Mouse (Mus musculus) lung, embryonic 14.5 days (tissue): ENCODE measurements around the gene Rpl32. TPM values are rescaled to one million over a fixed set of nuclear protein-coding genes. Genes with fewer than 3 reads are reported as not detected.

Experiments
- ATAC-seq: fragments of 200-750 bp; cut with Nextera tagmentation; 2 replicates; pipeline ENCODE4 v1.8.0; 2017; ENCODE audit warnings: mild to moderate bottlenecking, moderate TSS enrichment, moderate library complexity; ENCODE audit not compliant: insufficient read depth
- DNase-seq: peaks from one replicate; pipeline ENCODE4 v3.0.0-alpha.2; 2015
- H3K27ac ChIP-seq: fragments of 300-500 bp; sonication (generic); 2 replicates; pipeline ENCODE4 v1.5.1; 2014; ENCODE audit warnings: low read depth, mild to moderate bottlenecking, moderate library complexity
- H3K27me3 ChIP-seq: fragments of 300-500 bp; sonication (generic); 2 replicates; pipeline ENCODE4 v1.6.1; 2014; ENCODE audit warnings: low read length, control low read depth; ENCODE audit not compliant: insufficient read depth
- H3K36me3 ChIP-seq: fragments of 300-500 bp; sonication (generic); 2 replicates; pipeline ENCODE4 v1.6.1; 2014; ENCODE audit warnings: control low read depth; ENCODE audit not compliant: insufficient read depth
- H3K4me1 ChIP-seq: fragments of 300-500 bp; sonication (generic); 2 replicates; pipeline ENCODE4 v1.6.1; 2014; ENCODE audit warnings: antibody characterized with exemption, control low read depth; ENCODE audit not compliant: insufficient read depth
- H3K4me2 ChIP-seq: fragments of 300-500 bp; sonication (generic); 2 replicates; pipeline ENCODE4 v1.6.1; 2014; ENCODE audit warnings: mild to moderate bottlenecking
- H3K4me3 ChIP-seq: fragments of 300-500 bp; sonication (generic); 2 replicates; pipeline ENCODE4 v1.5.1; 2014; ENCODE audit warnings: low read depth, low read length
- H3K9ac ChIP-seq: fragments of 300-500 bp; sonication (generic); 2 replicates; pipeline ENCODE4 v1.6.1; 2014
- H3K9me3 ChIP-seq: fragments of 300-500 bp; sonication (generic); 2 replicates; pipeline ENCODE4 v1.6.1; 2016; ENCODE audit warnings: low read depth, low read length, control low read depth
- CTCF ChIP-seq: IDR thresholded peaks from 2 replicates; pipeline ENCODE4 v1.5.1; 2016; ENCODE audit warnings: antibody characterized with exemption, low read depth
- WGBS: fragments of 180-500 bp; shearing (Covaris S2); extraction: QIAGEN DNeasy Blood & Tissue Kit; methylation state at CpG from one replicate; pipeline ENCODE4 v1.1.7; 2014; 5-methylcytosine and 5-hydroxymethylcytosine counted together
- microRNA-seq: library from miRNA; unstranded; fragments of <30 nt; microRNA quantifications from one replicate; pipeline ENCODE4, GENCODE M21; 2016; ENCODE audit warnings: borderline number of aligned reads
- polyA plus RNA-seq: library from polyadenylated mRNA; unstranded; fragments of >200 nt; fragmentation: Nextera tagmentation; extraction: Ambion mirVana; gene quantifications from 2 replicates; pipeline ENCODE4 v1.2.1, GENCODE M21; 2014

Gene Rpl32
- polyA plus RNA-seq, 1 experiment from 2014 or later, result 2,372 TPM

GRCm38 (mm10) chr6:115764179-115764578 is 44.4 kb downstream of the Rpl32 start:
- H3K9me3 ChIP-seq, result no peaks in the 10 kb centered on the region
- peak overlapping the region; percentile 42 for H3K4me2 ChIP-seq
- no peaks in the 10 kb centered on the region for H3K27me3 ChIP-seq
- DNase-seq (peak; percentile 95), ATAC-seq (peak; percentile 95)
- peaks cover 18% of the 10 kb centered on the region for H3K4me1 ChIP-seq
- peak overlapping the region; percentile 88 for H3K27ac ChIP-seq
- 4% methylated on average over 7 of the region's 7 CpGs for WGBS
- no peaks in the 10 kb centered on the region for H3K36me3 ChIP-seq
- TF ChIP-seq CTCF, result peak; percentile 37
- H3K4me3 ChIP-seq, result no peak overlapping the region
- H3K9ac ChIP-seq, result 0 out of 2 replicates have a peak overlapping the region, but pooled peaks have one; percentile 4

DNA sequence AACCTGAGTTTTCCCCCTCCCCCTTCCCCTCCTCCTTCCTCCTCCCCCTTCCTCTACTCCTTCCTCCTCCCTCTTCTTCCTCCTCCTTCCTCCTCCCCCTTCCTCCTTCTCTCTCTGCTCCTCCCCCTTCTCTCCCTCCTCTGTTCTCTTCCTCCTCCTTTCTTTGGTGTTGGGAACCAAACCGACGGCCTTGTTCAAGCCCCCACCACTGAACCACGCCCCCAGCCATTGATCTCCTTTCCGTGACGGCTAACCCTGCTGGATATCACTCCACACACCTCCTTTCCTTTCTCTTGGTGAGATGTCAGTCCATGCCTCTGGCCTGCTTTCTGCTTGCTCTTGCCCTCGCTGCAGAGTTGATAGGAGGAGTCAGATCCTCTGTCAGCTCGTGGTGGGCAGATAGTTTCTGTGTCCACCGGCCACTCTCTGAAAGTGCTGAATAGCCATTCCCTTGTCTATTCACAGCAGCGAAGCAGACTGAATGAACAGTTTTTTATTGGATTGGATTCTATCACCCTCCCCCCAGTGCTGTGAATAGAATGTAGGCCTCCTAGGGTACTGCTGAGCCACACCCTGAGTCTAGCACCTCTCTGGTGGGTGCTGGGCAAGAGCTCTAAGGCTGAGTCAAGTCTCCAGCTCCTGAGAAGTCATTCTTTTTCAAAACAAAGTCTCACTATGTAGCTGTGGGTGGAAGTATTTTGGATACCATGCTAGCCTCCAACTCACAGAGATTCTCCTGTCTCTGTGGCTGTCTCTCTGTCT is 46.4 kb downstream of the Rpl32 start, which contains the start of gene Tmem40:
Gene Tmem40 (minus strand): TSS at position 416 of the 762 bp plus-strand sequence.
- Histone ChIP-seq H3K4me1 (peaks cover 18% of the 10 kb centered on the region), H3K27me3 (no peaks in the 10 kb centered on the region), H3K4me3 (no peak within 1 kb of the TSS), H3K27ac (peak within 1 kb of the TSS; percentile 88), H3K36me3 (no peaks in the 10 kb centered on the region), H3K9me3 (no peaks in the 10 kb centered on the region), H3K9ac (no peak within 1 kb of the TSS), H3K4me2 (peak within 1 kb of the TSS; percentile 34; the same call in 1 of the 2 replicates)
- TF ChIP-seq CTCF, result no peak
- ATAC-seq, result peak; percentile 36; the same call in 1 of the 2 replicates
- peak; percentile 63 for DNase-seq
- WGBS, result 4% methylated on average over 9 of the region's 9 CpGs

DNA sequence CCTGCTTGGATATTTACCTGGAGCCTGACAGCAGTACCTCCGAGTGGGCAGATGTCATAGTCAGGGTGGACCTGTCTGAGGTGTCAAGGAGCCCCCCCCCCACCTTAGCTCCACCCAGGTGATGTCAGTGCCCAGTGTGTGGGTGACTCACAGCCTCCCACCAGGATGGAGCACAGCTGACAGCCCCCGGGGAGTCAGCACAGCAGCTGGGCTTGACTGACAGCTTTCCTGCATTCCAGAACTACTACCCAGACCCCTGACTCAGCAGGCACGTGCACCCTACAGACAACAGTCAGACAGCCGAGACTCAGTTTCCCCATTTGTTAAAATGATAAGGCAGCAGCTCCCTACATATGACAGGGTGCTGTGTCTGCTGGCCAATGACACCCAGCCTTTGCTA is 47.6 kb downstream of the Rpl32 start:
- no peaks in the 10 kb centered on the region for H3K27me3 ChIP-seq
- no peak overlapping the region for H3K4me3 ChIP-seq
- H3K36me3 ChIP-seq, result no peaks in the 10 kb centered on the region
- TF ChIP-seq CTCF, result no peak
- H3K9ac ChIP-seq, result no peak overlapping the region
- 38% methylated on average over 4 of the region's 4 CpGs for WGBS
- ATAC-seq (no peak), DNase-seq (no peak)
- H3K9me3 ChIP-seq, result no peaks in the 10 kb centered on the region
- H3K27ac ChIP-seq, result no peak overlapping the region; the same call in 1 of the 2 replicates
- H3K4me1 ChIP-seq, result peaks cover 18% of the 10 kb centered on the region
- H3K4me2 ChIP-seq, result no peak overlapping the region

DNA sequence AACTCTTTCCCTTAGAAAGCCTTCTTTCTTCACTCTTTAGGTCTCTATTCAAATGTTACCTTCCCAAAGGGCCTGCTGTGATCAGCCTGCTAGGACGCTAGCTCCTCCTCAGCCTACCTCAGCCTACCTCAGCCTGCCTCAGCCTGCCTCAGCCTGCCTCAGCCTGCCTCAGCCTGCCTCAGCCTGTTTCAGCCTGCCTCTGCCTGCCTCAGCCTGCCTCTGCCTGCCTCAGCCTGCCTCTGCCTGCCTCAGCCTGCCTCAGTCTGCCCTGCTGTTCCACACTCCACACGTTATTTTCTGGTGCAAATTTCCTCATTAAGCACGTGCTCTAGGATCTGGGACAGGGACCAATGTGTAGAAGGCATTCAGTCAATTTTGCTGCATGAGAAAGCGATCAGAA is 48.4 kb downstream of the Rpl32 start:
- no peaks in the 10 kb centered on the region for H3K27me3 ChIP-seq
- H3K9me3 ChIP-seq, result no peaks in the 10 kb centered on the region
- H3K4me2 ChIP-seq, result no peak overlapping the region
- 90% methylated on average over 4 of the region's 4 CpGs for WGBS
- no peaks in the 10 kb centered on the region for H3K36me3 ChIP-seq
- DNase-seq (no peak), ATAC-seq (no peak)
- H3K4me3 ChIP-seq, result no peak overlapping the region
- H3K27ac ChIP-seq, result no peak overlapping the region
- H3K9ac ChIP-seq, result no peak overlapping the region
- H3K4me1 ChIP-seq, result peaks cover 18% of the 10 kb centered on the region
- no peak for TF ChIP-seq CTCF

GRCm38 (mm10) chr6:115759461-115759860 is 49.1 kb downstream of the Rpl32 start:
- no peak for TF ChIP-seq CTCF
- ATAC-seq, result no peak
- Histone ChIP-seq H3K4me1 (peaks cover 18% of the 10 kb centered on the region), H3K4me3 (no peak overlapping the region), H3K36me3 (no peaks in the 10 kb centered on the region), H3K27ac (no peak overlapping the region), H3K9ac (no peak overlapping the region), H3K9me3 (no peaks in the 10 kb centered on the region), H3K4me2 (no peak overlapping the region), H3K27me3 (no peaks in the 10 kb centered on the region)
- peak; percentile 21 for DNase-seq
- WGBS, result 24% methylated on average over 5 of the region's 5 CpGs

DNA sequence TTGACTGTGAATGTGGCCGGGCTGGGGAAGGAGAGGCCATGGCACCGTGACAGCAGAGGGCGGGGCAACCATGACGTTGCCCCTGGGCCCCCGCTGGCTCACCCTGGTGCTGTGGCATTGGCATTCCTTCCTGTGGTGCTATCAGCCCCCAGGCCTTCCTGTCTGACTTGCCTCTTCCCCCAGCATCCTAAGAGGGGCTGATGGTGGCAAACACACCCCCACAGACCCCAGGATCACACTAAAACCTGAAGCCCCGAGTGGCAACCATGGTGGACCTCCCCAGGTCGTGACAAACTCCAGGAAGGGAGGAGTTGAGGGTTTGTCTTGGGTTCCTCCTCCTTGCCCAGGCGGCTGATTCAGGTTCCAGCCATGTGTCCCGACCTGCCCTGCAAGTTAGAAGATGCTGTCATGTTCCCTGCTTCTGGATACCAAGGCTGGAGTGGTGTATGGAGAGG is 49.5 kb downstream of the Rpl32 start:
- no peak overlapping the region for H3K4me2 ChIP-seq
- ATAC-seq (no peak), DNase-seq (no peak)
- H3K36me3 ChIP-seq, result no peaks in the 10 kb centered on the region
- no peaks in the 10 kb centered on the region for H3K27me3 ChIP-seq
- WGBS, result 37% methylated on average over 9 of the region's 9 CpGs
- H3K9ac ChIP-seq, result no peak overlapping the region
- H3K27ac ChIP-seq, result no peak overlapping the region
- no peak for TF ChIP-seq CTCF
- peaks cover 16% of the 10 kb centered on the region for H3K4me1 ChIP-seq
- H3K4me3 ChIP-seq, result no peak overlapping the region
- no peaks in the 10 kb centered on the region for H3K9me3 ChIP-seq

DNA sequence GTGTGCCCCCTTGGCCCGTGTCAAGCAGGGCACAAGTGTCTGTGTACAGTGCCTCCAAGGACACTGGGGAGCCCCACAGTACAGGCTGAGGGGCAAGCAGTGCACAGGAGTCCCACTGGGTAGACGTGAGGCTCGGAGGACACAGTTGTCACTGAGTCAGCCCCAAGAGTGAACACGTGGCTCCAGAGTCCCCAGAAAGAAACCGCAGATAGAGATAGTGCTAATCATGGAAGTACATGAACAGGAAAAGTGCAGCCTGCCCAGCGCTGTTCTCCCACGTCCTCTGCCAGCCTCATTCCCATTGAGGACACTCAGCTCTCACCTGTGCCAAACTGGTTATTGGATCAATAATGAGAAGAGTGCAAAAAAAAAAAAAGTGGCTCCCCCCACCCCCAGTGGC is 53.0 kb downstream of the Rpl32 start:
- H3K4me1 ChIP-seq, result peaks cover 3% of the 10 kb centered on the region; the same call in 1 of the 2 replicates
- no peak overlapping the region for H3K4me2 ChIP-seq
- H3K4me3 ChIP-seq, result no peak overlapping the region
- H3K27ac ChIP-seq, result no peak overlapping the region
- H3K27me3 ChIP-seq, result no peaks in the 10 kb centered on the region
- no peak for DNase-seq
- 66% methylated on average over 7 of the region's 7 CpGs for WGBS
- TF ChIP-seq CTCF, result no peak
- no peak overlapping the region for H3K9ac ChIP-seq
- H3K9me3 ChIP-seq, result no peaks in the 10 kb centered on the region
- no peaks in the 10 kb centered on the region for H3K36me3 ChIP-seq
- no peak for ATAC-seq

Small RNAs within 50 kb of the gene (microRNA-seq; reads per million reads assigned to microRNA genes)
- not detected for gene Mir7660

Other genes with a start within 250 kb of the Rpl32 start
- gene Mkrn2os, start 216.2 kb downstream of the Rpl32 start, polyA plus RNA-seq, result 0.58 and 0.86 TPM in 2 replicates
- 25.8 and 29.6 TPM in 2 replicates for gene Mkrn2, start 206.8 kb downstream of the Rpl32 start, polyA plus RNA-seq
- gene Raf1, start 132.1 kb downstream of the Rpl32 start, polyA plus RNA-seq, result 121 and 122 TPM in 2 replicates
- gene Tmem40, start 46.3 kb downstream of the Rpl32 start, polyA plus RNA-seq, result 2.2 and 2.4 TPM in 2 replicates
- 38.3 and 46.3 TPM in 2 replicates for gene Cand2, start 34.2 kb downstream of the Rpl32 start, polyA plus RNA-seq
- 0.80 and 0.87 TPM in 2 replicates for gene Efcab12, start 29.7 kb upstream of the Rpl32 start, polyA plus RNA-seq
- gene Mbd4, start 44.6 kb upstream of the Rpl32 start, polyA plus RNA-seq, result 17.1 and 20.1 TPM in 2 replicates
- gene Ift122, start 44.7 kb upstream of the Rpl32 start, polyA plus RNA-seq, result 22.2 and 25.6 TPM in 2 replicates
- gene Rho, start 123.0 kb upstream of the Rpl32 start, polyA plus RNA-seq, result 0.09 and 0.18 TPM in 2 replicates
- not detected in 2 replicates for gene H1foo, start 136.2 kb upstream of the Rpl32 start, polyA plus RNA-seq
- 81.9 and 84.2 TPM in 2 replicates for gene Plxnd1, start 186.3 kb upstream of the Rpl32 start, polyA plus RNA-seq